Mouse (Mus musculus): ENCODE data around the gene Opcml. TPM values are rescaled to one million over a fixed set of nuclear protein-coding genes. Genes with fewer than 3 reads are reported as not detected.
A peak's percentile ranks its signal among the peaks of the same experiment; 100 is the strongest.

Gene Opcml
- polyA plus RNA-seq, 1 experiment from 2014 or later: 1.6 TPM

DNA sequence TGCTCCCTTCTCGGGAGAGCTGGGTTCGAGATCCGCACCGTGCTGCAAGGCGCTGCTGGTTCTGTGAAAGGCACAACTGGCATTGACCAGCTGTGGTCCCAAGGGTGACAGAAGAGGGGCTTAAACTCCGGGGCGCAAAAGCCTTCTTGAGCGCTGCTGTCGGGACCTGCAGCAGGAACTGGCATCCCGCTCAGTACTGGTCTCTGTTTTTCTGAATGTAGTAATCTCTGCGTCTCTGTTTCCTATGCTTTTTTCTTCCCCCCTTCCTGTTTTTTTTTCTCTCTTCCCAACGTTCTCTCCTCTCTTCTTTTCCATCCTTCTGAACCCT is 1.0 kb downstream of the Opcml start:
- ATAC-seq (replicated peaks; ENCODE audit: low FRiP score) (no peak), DNase-seq (ENCODE audit: low spot score) (no peak)
- Histone ChIP-seq H3K27me3 (replicated peaks; ENCODE audit: control insufficient read depth, insufficient read depth, low read length) (peaks cover 29% of the 10 kb centered on the region), H3K9ac (ENCODE audit: low read depth, low read length) (no peak overlapping the region), H3K27ac (ENCODE audit: low read depth, low read length) (no peak overlapping the region), H3K9me3 (ENCODE audit: control insufficient read depth, low read length) (no peaks in the 10 kb centered on the region), H3K4me1 (replicated peaks; ENCODE audit: control insufficient read depth, insufficient read depth, low read length) (no peaks in the 10 kb centered on the region), H3K4me3 (ENCODE audit: low read depth, low read length) (peak overlapping the region; percentile 31; the same call in 1 of the 2 replicates), H3K36me3 (ENCODE audit: control insufficient read depth, insufficient read depth, low read length) (no peaks in the 10 kb centered on the region), H3K4me2 (peak overlapping the region; percentile 44)
- WGBS: 3% methylated on average over 12 of the region's 12 CpGs

DNA sequence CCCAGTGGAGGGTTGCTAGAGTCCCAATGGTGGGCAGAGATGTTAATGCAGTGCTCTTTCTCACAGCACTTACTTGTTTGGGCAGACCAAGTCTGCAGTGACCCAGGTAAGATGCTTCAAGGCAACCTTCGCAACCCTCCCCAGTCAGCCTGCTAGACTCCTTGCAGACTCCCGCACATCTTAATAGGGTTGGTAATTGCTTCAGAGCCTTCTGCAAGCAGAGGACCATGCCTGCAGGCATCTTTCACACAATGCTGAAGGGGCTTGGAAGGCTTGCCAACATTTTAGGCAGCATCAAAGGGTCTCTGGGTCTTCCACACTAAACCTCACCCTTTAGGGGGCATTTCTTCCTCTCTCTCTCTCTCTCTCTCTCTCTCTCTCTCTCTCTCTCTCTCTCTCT is 1.7 kb downstream of the Opcml start:
- no peak overlapping the region for H3K9ac ChIP-seq (ENCODE audit: low read depth, low read length)
- H3K27me3 ChIP-seq (replicated peaks; ENCODE audit: control insufficient read depth, insufficient read depth, low read length): peaks cover 29% of the 10 kb centered on the region
- H3K4me3 ChIP-seq (ENCODE audit: low read depth, low read length): no peak overlapping the region
- DNase-seq (ENCODE audit: low spot score) (no peak), ATAC-seq (replicated peaks; ENCODE audit: low FRiP score) (no peak)
- H3K27ac ChIP-seq (ENCODE audit: low read depth, low read length): no peak overlapping the region
- WGBS: 35% methylated on average over 2 of the region's 2 CpGs
- no peaks in the 10 kb centered on the region for H3K4me1 ChIP-seq (replicated peaks; ENCODE audit: control insufficient read depth, insufficient read depth, low read length)
- H3K4me2 ChIP-seq: no peak overlapping the region
- no peaks in the 10 kb centered on the region for H3K36me3 ChIP-seq (ENCODE audit: control insufficient read depth, insufficient read depth, low read length)
- H3K9me3 ChIP-seq (ENCODE audit: control insufficient read depth, low read length): no peaks in the 10 kb centered on the region

- Histone ChIP-seq H3K9ac (ENCODE audit: low read depth, low read length) (no peak overlapping the region), H3K4me1 (replicated peaks; ENCODE audit: control insufficient read depth, insufficient read depth, low read length) (no peaks in the 10 kb centered on the region), H3K4me3 (ENCODE audit: low read depth, low read length) (no peak overlapping the region), H3K27me3 (replicated peaks; ENCODE audit: control insufficient read depth, insufficient read depth, low read length) (peaks cover 29% of the 10 kb centered on the region), H3K27ac (ENCODE audit: low read depth, low read length) (no peak overlapping the region), H3K9me3 (ENCODE audit: control insufficient read depth, low read length) (no peaks in the 10 kb centered on the region), H3K4me2 (no peak overlapping the region), H3K36me3 (ENCODE audit: control insufficient read depth, insufficient read depth, low read length) (no peaks in the 10 kb centered on the region)
- DNase-seq (ENCODE audit: low spot score) (no peak), ATAC-seq (replicated peaks; ENCODE audit: low FRiP score) (no peak)
- 66% methylated on average over 3 of the region's 3 CpGs for WGBS
These were observed 2.4 kb downstream of the Opcml start for GRCm38 (mm10) chr9:27792994-27793393.

GRCm38 (mm10) chr9:27796535-27796934 is 6.0 kb downstream of the Opcml start:
- Histone ChIP-seq H3K9me3 (ENCODE audit: control insufficient read depth, low read length) (no peaks in the 10 kb centered on the region), H3K27me3 (replicated peaks; ENCODE audit: control insufficient read depth, insufficient read depth, low read length) (peaks cover 13% of the 10 kb centered on the region), H3K36me3 (ENCODE audit: control insufficient read depth, insufficient read depth, low read length) (no peaks in the 10 kb centered on the region), H3K4me3 (ENCODE audit: low read depth, low read length) (no peak overlapping the region), H3K4me2 (no peak overlapping the region), H3K4me1 (replicated peaks; ENCODE audit: control insufficient read depth, insufficient read depth, low read length) (no peaks in the 10 kb centered on the region), H3K27ac (ENCODE audit: low read depth, low read length) (no peak overlapping the region), H3K9ac (ENCODE audit: low read depth, low read length) (no peak overlapping the region)
- 83% methylated on average over 1 of the region's 1 CpGs for WGBS
- DNase-seq (ENCODE audit: low spot score) (no peak), ATAC-seq (replicated peaks; ENCODE audit: low FRiP score) (no peak)

DNA sequence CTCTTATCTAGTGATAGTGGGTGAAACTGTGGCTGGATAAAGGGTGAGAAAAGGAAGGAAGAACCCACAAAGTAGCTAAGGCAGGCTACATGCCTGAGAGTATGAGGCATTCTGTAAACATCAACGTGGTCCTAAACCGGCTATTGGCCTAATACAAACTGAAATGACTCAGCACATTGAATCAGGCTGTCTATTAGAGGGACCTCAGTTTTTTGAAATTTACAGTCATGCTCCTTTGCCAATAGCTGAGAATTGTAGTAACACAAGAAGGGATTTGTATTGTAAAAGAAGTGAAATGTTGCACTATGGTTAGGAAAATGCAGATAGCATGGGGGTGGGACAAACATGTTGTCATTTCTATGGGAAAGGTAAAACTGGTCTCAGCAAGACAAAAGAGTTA is 10.4 kb downstream of the Opcml start:
- ATAC-seq (replicated peaks; ENCODE audit: low FRiP score) (no peak), DNase-seq (ENCODE audit: low spot score) (no peak)
- Histone ChIP-seq H3K4me2 (no peak overlapping the region), H3K9ac (ENCODE audit: low read depth, low read length) (no peak overlapping the region), H3K36me3 (ENCODE audit: control insufficient read depth, insufficient read depth, low read length) (no peaks in the 10 kb centered on the region), H3K4me3 (ENCODE audit: low read depth, low read length) (no peak overlapping the region), H3K27ac (ENCODE audit: low read depth, low read length) (no peak overlapping the region), H3K27me3 (replicated peaks; ENCODE audit: control insufficient read depth, insufficient read depth, low read length) (no peaks in the 10 kb centered on the region), H3K9me3 (ENCODE audit: control insufficient read depth, low read length) (no peaks in the 10 kb centered on the region), H3K4me1 (replicated peaks; ENCODE audit: control insufficient read depth, insufficient read depth, low read length) (no peaks in the 10 kb centered on the region)
- 41% methylated on average over 2 of the region's 2 CpGs for WGBS

DNA sequence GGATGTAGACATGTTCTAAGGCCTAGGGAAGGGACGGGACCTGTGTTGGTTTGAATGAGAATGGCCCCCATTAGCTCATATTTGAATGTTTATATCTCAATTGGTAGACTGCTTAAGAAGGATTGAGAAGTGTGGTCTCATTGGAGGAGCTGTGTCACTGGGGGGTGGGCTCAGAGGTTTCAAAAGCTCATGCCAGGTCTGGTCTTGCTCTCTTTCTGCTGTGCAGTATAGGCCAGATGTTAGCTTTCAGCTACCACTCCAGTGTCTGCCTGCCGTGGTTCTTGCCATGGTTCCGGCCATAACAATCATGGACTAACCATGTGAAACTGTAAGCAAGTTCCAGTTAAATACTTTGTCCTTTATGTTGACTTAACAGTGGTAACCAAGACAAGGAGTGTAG is 11.2 kb downstream of the Opcml start:
- 86% methylated on average over 3 of the region's 3 CpGs for WGBS
- Histone ChIP-seq H3K27me3 (replicated peaks; ENCODE audit: control insufficient read depth, insufficient read depth, low read length) (no peaks in the 10 kb centered on the region), H3K9me3 (ENCODE audit: control insufficient read depth, low read length) (no peaks in the 10 kb centered on the region), H3K4me1 (replicated peaks; ENCODE audit: control insufficient read depth, insufficient read depth, low read length) (no peaks in the 10 kb centered on the region), H3K9ac (ENCODE audit: low read depth, low read length) (no peak overlapping the region), H3K4me3 (ENCODE audit: low read depth, low read length) (no peak overlapping the region), H3K4me2 (no peak overlapping the region), H3K27ac (ENCODE audit: low read depth, low read length) (no peak overlapping the region), H3K36me3 (ENCODE audit: control insufficient read depth, insufficient read depth, low read length) (no peaks in the 10 kb centered on the region)
- ATAC-seq (replicated peaks; ENCODE audit: low FRiP score) (no peak), DNase-seq (ENCODE audit: low spot score) (no peak)

- DNase-seq (ENCODE audit: low spot score): no peak
- H3K9ac ChIP-seq (ENCODE audit: low read depth, low read length): no peak overlapping the region
- no peaks in the 10 kb centered on the region for H3K4me1 ChIP-seq (replicated peaks; ENCODE audit: control insufficient read depth, insufficient read depth, low read length)
- H3K36me3 ChIP-seq (ENCODE audit: control insufficient read depth, insufficient read depth, low read length): no peaks in the 10 kb centered on the region
- H3K4me3 ChIP-seq (ENCODE audit: low read depth, low read length): no peak overlapping the region
- ATAC-seq (replicated peaks; ENCODE audit: low FRiP score): no peak
- no peak overlapping the region for H3K27ac ChIP-seq (ENCODE audit: low read depth, low read length)
- H3K9me3 ChIP-seq (ENCODE audit: control insufficient read depth, low read length): no peaks in the 10 kb centered on the region
- H3K27me3 ChIP-seq (replicated peaks; ENCODE audit: control insufficient read depth, insufficient read depth, low read length): no peaks in the 10 kb centered on the region
- H3K4me2 ChIP-seq: no peak overlapping the region
These were observed 11.8 kb downstream of the Opcml start for GRCm38 (mm10) chr9:27802379-27802778.

DNA sequence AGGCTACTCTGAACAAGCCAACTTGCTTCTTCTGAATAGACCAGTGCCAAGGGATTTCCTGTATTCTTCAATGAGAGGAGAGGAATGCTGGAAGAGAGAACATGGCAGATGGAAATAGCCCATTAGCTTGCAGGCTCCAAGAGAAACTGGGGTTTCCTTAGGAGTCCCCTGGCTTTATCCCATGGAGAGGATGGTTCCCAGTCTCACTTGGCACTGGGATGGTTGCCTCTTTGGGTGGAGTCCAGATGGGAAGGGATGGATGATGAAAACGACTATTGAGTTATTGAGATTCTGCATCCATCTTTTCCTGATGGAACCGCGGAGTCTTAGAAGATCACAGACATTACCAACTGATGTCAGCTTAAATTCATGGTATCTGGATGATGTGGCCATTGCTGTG is 13.9 kb downstream of the Opcml start:
- H3K27me3 ChIP-seq (replicated peaks; ENCODE audit: control insufficient read depth, insufficient read depth, low read length): no peaks in the 10 kb centered on the region
- no peak for DNase-seq (ENCODE audit: low spot score)
- H3K27ac ChIP-seq (ENCODE audit: low read depth, low read length): no peak overlapping the region
- ATAC-seq (replicated peaks; ENCODE audit: low FRiP score): no peak
- WGBS: 92% methylated on average over 3 of the region's 3 CpGs
- no peak overlapping the region for H3K4me3 ChIP-seq (ENCODE audit: low read depth, low read length)
- H3K4me1 ChIP-seq (replicated peaks; ENCODE audit: control insufficient read depth, insufficient read depth, low read length): no peaks in the 10 kb centered on the region
- H3K9ac ChIP-seq (ENCODE audit: low read depth, low read length): no peak overlapping the region
- no peaks in the 10 kb centered on the region for H3K36me3 ChIP-seq (ENCODE audit: control insufficient read depth, insufficient read depth, low read length)
- no peaks in the 10 kb centered on the region for H3K9me3 ChIP-seq (ENCODE audit: control insufficient read depth, low read length)
- no peak overlapping the region for H3K4me2 ChIP-seq

- DNase-seq (ENCODE audit: low spot score) (no peak), ATAC-seq (replicated peaks; ENCODE audit: low FRiP score) (no peak)
- Histone ChIP-seq H3K4me3 (ENCODE audit: low read depth, low read length) (no peak overlapping the region), H3K4me1 (replicated peaks; ENCODE audit: control insufficient read depth, insufficient read depth, low read length) (no peaks in the 10 kb centered on the region), H3K9me3 (ENCODE audit: control insufficient read depth, low read length) (no peaks in the 10 kb centered on the region), H3K36me3 (ENCODE audit: control insufficient read depth, insufficient read depth, low read length) (no peaks in the 10 kb centered on the region), H3K27ac (ENCODE audit: low read depth, low read length) (no peak overlapping the region), H3K9ac (ENCODE audit: low read depth, low read length) (no peak overlapping the region), H3K27me3 (replicated peaks; ENCODE audit: control insufficient read depth, insufficient read depth, low read length) (no peaks in the 10 kb centered on the region), H3K4me2 (no peak overlapping the region)
- 80% methylated on average over 8 of the region's 8 CpGs for WGBS
These were observed 19.2 kb downstream of the Opcml start for GRCm38 (mm10) chr9:27809741-27810140.
